Mouse (Mus musculus) megakaryocyte-erythroid progenitor cell, adult 5-6 weeks (primary cell): ENCODE data around the gene Eml6. TPM values are rescaled to one million over a fixed set of nuclear protein-coding genes. Genes with fewer than 3 reads are reported as not detected.

Experiments
- ATAC-seq: replicated peaks from 2 replicates; pipeline ENCODE4 v1.8.0; 2016; ENCODE audit warnings: mild to moderate bottlenecking, inconsistent platforms; ENCODE audit not compliant: severe bottlenecking, poor library complexity, low FRiP score, low TSS enrichment
- total RNA-seq, 2 experiments: library from RNA; stranded (forward) in 1 of 2; stranded (reverse) in 1 of 2; fragments of 200-1000, 215-1000 nt in 1 of 2; fragments of >200 nt in 1 of 2; fragmentation: Nextera tagmentation in 1 of 2; gene quantifications; 2 replicates each; pipeline ENCODE4 v1.2.3; 2014 to 2017

Eml6 gene
- total RNA-seq, 2 experiments from 2014 or later, result 0.09 to 1.6 TPM

GRCm38 (mm10) chr11:29861750-29862397 lies 164.0 kb downstream of the Eml6 start:
- ATAC-seq, result peak; percentile 78

DNA sequence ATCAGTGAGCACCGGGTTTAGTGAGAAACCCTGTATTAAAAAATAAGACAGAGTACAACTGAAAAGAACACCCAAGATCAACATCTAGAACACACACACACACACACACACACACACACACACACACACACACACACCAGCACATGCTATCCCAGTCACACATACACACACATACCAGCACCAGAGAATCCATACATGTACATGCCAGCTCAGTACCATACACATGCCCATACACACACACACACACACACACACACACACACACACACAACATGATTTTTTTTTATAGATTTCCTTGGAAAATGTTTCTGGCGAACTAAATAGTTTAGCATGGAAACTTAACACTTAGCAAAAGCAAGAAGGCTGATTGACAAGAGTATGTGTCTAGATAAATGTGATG lies 164.8 kb downstream of the Eml6 start:
- no peak for ATAC-seq

- ATAC-seq, result no peak
Measured at GRCm38 (mm10) chr11:29840606-29841227, 185.1 kb downstream of the Eml6 start.

- ATAC-seq, result no peak
Measured at GRCm38 (mm10) chr11:29839781-29840180, 186.1 kb downstream of the Eml6 start.

GRCm38 (mm10) chr11:29837066-29837465 lies 188.8 kb downstream of the Eml6 start:
- ATAC-seq, result no peak

GRCm38 (mm10) chr11:29827729-29828128 lies 198.1 kb downstream of the Eml6 start:
- no peak for ATAC-seq

- ATAC-seq, result no peak
Measured at GRCm38 (mm10) chr11:29826001-29826400, 199.8 kb downstream of the Eml6 start.

DNA sequence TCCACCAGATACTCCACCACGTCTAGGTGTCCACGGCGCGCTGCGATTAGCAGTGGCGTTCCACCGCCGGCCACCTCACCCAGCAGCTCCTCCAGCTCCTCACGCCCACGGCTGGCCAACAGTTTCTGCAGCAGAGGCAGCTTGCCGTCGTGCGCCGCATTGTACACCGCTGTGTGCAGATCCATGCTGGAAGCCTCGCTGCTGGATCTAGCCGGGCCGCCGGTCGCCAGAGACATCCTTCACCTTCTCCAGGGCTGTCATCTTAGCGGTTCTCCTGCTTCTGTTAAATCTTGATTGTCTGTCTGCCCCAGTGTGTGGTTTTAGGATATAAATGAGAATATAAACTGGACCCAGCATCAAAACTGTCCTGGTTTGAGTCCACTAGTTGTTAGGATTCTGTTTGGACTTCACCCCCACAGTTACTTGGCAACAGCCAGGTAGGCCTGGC lies 200.5 kb downstream of the Eml6 start, which contains the start of gene 4931440F15Rik:
4931440F15Rik (minus strand) TSS at position 398 of the 448 bp plus-strand sequence.
- ATAC-seq, result peak; percentile 41; the same call in 1 of the 2 replicates

DNA sequence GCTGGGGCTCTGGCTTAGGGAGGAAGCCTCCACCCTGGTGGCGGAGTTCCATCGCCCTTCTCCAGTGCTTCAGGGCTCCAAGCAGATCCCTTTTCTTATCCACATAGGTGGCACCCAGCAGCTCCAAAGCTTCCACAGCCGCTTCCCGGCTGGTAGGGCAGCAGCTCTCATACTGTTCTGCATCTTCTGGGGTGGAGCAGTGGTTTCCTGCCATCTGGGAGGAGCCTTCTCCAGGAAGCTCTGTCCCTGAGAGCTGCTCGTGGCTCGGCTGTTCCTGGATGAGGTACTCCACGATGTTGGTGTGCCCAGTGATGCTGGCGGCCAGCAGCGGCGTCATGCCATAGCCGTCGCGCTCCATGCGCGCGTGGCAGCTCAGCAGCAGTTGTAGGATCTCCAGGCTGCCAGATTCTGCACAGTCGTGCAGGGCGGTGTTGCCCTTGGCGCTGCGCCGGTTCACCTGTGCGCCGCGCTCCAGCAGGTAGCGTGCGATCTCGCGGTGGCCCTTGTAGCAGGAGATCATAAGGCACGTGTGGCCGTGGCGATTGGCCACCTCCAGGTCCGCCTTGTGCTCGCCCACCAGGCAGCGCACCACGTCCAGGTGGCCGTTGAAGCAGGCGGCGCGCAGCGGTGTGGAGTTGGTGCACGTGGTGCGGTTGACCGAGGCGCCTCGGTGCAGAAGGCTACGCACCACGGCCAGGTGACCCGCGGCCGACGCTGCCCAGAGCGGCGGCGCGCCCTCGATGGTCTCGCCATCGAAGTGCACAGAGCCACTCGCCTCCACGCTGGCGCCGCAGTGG lies 201.2 kb downstream of the Eml6 start:
- peak; percentile 39 for ATAC-seq

- ATAC-seq, result no peak
Measured at GRCm38 (mm10) chr11:29823141-29823540, 202.7 kb downstream of the Eml6 start.

- ATAC-seq, result no peak
Measured at GRCm38 (mm10) chr11:29815670-29816069, 210.2 kb downstream of the Eml6 start.

DNA sequence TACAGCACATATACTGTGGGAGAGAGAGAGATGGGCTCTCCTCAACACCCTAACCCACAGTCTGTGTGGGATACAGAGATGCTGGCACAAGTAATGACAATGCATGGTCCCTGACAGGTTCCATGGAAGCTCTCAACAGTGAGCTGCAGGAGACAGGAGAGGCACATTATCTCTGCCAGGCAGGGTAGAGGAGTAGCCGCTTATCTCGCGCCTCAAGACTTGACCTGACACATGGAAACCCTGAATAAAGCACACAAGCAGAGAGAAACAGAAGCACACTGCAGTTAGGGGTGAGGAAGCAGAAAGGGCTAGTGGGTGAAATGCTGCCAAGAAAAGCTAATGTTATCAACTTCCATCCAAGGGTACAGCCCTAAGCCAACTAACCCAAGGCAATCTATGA lies 210.6 kb downstream of the Eml6 start:
- peak; percentile 97 for ATAC-seq

GRCm38 (mm10) chr11:29813267-29813666 lies 212.6 kb downstream of the Eml6 start:
- ATAC-seq, result no peak

- ATAC-seq, result no peak
Measured at GRCm38 (mm10) chr11:29812475-29812874, 213.4 kb downstream of the Eml6 start.

GRCm38 (mm10) chr11:29810324-29810723 lies 215.5 kb downstream of the Eml6 start:
- ATAC-seq, result no peak

DNA sequence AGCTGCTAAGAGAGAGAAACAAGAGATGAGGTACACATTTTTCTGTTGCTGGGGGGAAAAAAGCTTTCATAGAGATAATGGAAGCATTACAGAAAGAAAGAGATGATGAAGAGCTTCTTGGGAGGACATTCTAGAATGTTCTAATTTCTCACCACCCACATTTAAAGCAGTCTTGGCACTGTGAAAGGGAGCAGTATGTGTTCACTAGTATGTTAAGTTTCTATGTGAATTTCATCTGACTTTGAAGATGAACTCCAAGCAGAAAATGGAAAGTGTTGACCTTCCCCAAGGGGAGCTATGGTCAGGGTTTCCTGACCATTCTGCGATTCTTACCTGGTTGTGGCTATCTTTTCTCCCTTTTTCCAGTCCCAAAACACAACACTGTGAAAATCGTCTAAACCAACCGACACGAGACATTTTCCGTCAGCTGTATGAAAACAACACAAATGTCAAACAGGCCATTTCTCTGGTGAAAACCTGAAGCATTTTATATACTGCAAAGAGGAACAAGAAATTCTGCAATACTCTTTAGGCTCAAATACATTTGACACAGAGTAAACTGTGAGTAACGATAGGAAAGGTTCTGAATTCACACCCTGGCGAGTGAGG lies 216.7 kb downstream of the Eml6 start:
- no peak for ATAC-seq

DNA sequence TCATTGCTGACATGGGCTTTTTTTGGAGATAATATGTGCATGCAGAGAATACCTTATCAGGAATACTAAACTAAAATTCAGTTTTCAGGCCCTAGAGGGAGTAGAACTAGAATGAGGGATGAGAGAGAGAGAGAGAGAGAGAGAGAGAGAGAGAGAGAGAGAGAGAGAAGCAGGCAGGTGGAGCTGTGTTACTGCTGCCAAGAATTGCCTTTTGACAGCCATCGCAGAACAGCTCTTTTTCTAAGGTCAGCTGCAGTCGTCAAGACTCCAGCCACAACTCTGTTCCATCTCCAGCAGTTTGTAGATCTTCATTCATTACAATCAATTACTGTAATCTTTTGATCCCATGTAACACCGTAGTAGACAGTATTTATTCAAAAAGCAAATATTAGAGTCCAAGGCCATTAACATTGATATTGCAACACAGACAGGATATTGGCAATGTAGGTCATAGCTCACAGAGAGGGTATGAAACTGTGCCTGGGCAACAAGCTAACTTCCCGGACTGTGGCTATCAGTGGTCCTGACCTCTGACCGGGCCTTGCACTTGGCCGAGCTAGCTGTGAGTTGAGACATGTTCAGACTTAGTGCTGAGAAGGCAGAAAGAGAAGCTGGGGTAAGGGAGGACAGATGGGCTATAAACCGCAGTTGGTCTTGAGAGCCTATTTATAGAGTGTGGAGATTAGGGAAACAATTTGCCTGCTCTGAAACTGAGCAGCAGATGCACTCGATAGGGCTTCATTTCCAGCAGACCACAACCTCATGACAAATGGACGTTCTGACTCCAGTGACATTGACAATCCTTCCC lies 217.5 kb downstream of the Eml6 start:
- peak; percentile 61 for ATAC-seq

GRCm38 (mm10) chr11:29807325-29807724 lies 218.5 kb downstream of the Eml6 start:
- ATAC-seq, result no peak
